Mouse (Mus musculus): ENCODE data around the gene Ifnl2. TPM values are rescaled to one million over a fixed set of nuclear protein-coding genes. Genes with fewer than 3 reads are reported as not detected.

The Ifnl2 gene
- total and polyA plus RNA-seq, 3 experiments: not detected

- H3K9me3 ChIP-seq (replicated peaks; ENCODE audit: low read length): no peaks in the 10 kb centered on the region
- dilution Hi-C loops (cut with MboI; ENCODE audit: extremely low pct_ligation_motif_present, extremely low pct_unique_long_range_greater_than_20kb, low sequenced_read_pairs) (no loop called here), in situ Hi-C loops (cut with MboI; ENCODE audit: low pct_ligation_motif_present, low pct_unique_long_range_greater_than_20kb, low sequenced_read_pairs) (no loop called here)
- H3K4me2 ChIP-seq (ENCODE audit: insufficient read depth, low read depth, poor library complexity, severe bottlenecking): no peak overlapping the region
- no peak overlapping the region for H3K4me3 ChIP-seq (replicated peaks in 1 of 3; ENCODE audit: low read depth in 2 of 3, low read length in 2 of 3, poor library complexity in 1 of 3)
- no peaks in the 10 kb centered on the region for H3K79me2 ChIP-seq (replicated peaks; ENCODE audit: control insufficient read depth, extremely low read depth, insufficient read depth, poor library complexity, severe bottlenecking)
- H3K27me3 ChIP-seq (replicated peaks): no peaks in the 10 kb centered on the region
- H3K9ac ChIP-seq (ENCODE audit: insufficient read depth, low read depth): no peak overlapping the region
- TF ChIP-seq POLR2A (IDR thresholded peaks at IDR 0.05; ENCODE audit: low read depth, low read length) (no peak), TCF12 (IDR thresholded peaks at IDR 0.05; ENCODE audit: low read depth, low read length) (no peak), USF2 (conservative IDR thresholded peaks at IDR 0.05; ENCODE audit: low read depth, low read length) (no peak), MAZ (IDR thresholded peaks at IDR 0.05; ENCODE audit: low read depth, low read length) (no peak), MYC (IDR thresholded peaks at IDR 0.05; ENCODE audit: low read depth, low read length) (no peak), ZC3H11A (IDR thresholded peaks at IDR 0.05; ENCODE audit: low read depth, low read length) (no peak), RAD21 (IDR thresholded peaks at IDR 0.05; ENCODE audit: low read depth, low read length) (no peak), EP300 (IDR thresholded peaks at IDR 0.05; ENCODE audit: low read length) (no peak), RCOR1 (conservative IDR thresholded peaks at IDR 0.05; ENCODE audit: low read depth, low read length) (no peak), BHLHE40 (IDR thresholded peaks at IDR 0.05; ENCODE audit: low read depth, low read length) (no peak), POLR2AphosphoS2 (IDR thresholded peaks at IDR 0.05; ENCODE audit: low read depth, low read length) (no peak), ZMIZ1 (IDR thresholded peaks at IDR 0.05; ENCODE audit: low read depth, low read length) (no peak), JUN (IDR thresholded peaks at IDR 0.05; ENCODE audit: insufficient read depth, low read depth, low read length) (no peak), SMC3 (IDR thresholded peaks at IDR 0.05; ENCODE audit: low read depth, low read length) (no peak), KAT2A (IDR thresholded peaks at IDR 0.05; ENCODE audit: insufficient replicate concordance, low read length) (no peak), JUND (conservative IDR thresholded peaks at IDR 0.05; ENCODE audit: low read depth, low read length) (no peak), ZKSCAN1 (IDR thresholded peaks at IDR 0.05; ENCODE audit: borderline replicate concordance, low read depth, low read length) (no peak), ZNF384 (IDR thresholded peaks at IDR 0.05; ENCODE audit: low read depth, low read length) (no peak), MEF2A (IDR thresholded peaks at IDR 0.05; ENCODE audit: borderline replicate concordance, low read depth, low read length) (no peak)
- DNase-seq (ENCODE audit: extremely low read depth): no peak
- H3K4me1 ChIP-seq (ENCODE audit: control insufficient read depth in 1 of 2, insufficient read depth in 2 of 2): peaks cover 7 to 24% of the 10 kb centered on the region in 2 experiments; a peak in 3 of 4 replicates
- H3K27ac ChIP-seq (ENCODE audit: insufficient read depth, low read depth): no peak overlapping the region
- peaks cover 18 to 23% of the 10 kb centered on the region in 2 experiments for H3K36me3 ChIP-seq (replicated peaks in 1 of 2; ENCODE audit: control insufficient read depth in 1 of 2, insufficient read depth in 1 of 2, low read length in 1 of 2)
Measured at GRCm38 (mm10) chr7:28462769-28463168, 47.5 kb downstream of the Ifnl2 start.

GRCm38 (mm10) chr7:28460361-28460760 lies 49.9 kb downstream of the Ifnl2 start:
- Histone ChIP-seq H3K4me2 (ENCODE audit: insufficient read depth, low read depth, poor library complexity, severe bottlenecking) (no peak overlapping the region), H3K4me1 (ENCODE audit: control insufficient read depth in 1 of 2, insufficient read depth in 2 of 2) (peaks cover 7 to 22% of the 10 kb centered on the region in 2 experiments; a peak in 3 of 4 replicates), H3K27ac (ENCODE audit: insufficient read depth, low read depth) (no peak overlapping the region), H3K9me3 (replicated peaks; ENCODE audit: low read length) (no peaks in the 10 kb centered on the region), H3K27me3 (replicated peaks) (no peaks in the 10 kb centered on the region), H3K9ac (ENCODE audit: insufficient read depth, low read depth) (no peak overlapping the region), H3K36me3 (replicated peaks in 1 of 2; ENCODE audit: control insufficient read depth in 1 of 2, insufficient read depth in 1 of 2, low read length in 1 of 2) (peaks cover 10 to 16% of the 10 kb centered on the region in 2 experiments), H3K79me2 (replicated peaks; ENCODE audit: control insufficient read depth, extremely low read depth, insufficient read depth, poor library complexity, severe bottlenecking) (no peaks in the 10 kb centered on the region), H3K4me3 (replicated peaks in 1 of 3; ENCODE audit: low read depth in 2 of 3, low read length in 2 of 3, poor library complexity in 1 of 3) (no peak overlapping the region)
- DNase-seq (ENCODE audit: extremely low read depth): no peak
- dilution Hi-C loops (cut with MboI; ENCODE audit: extremely low pct_ligation_motif_present, extremely low pct_unique_long_range_greater_than_20kb, low sequenced_read_pairs) (no loop called here), in situ Hi-C loops (cut with MboI; ENCODE audit: low pct_ligation_motif_present, low pct_unique_long_range_greater_than_20kb, low sequenced_read_pairs) (no loop called here)
- TF ChIP-seq E2F4 (IDR thresholded peaks at IDR 0.05; ENCODE audit: insufficient replicate concordance, low read depth, low read length): no peak
- no peak for TF ChIP-seq NELFE (IDR thresholded peaks at IDR 0.05; ENCODE audit: low read depth, low read length)
- no peak for TF ChIP-seq BHLHE40 (IDR thresholded peaks at IDR 0.05; ENCODE audit: low read depth, low read length)
- no peak for TF ChIP-seq EP300 (IDR thresholded peaks at IDR 0.05; ENCODE audit: low read length)
- TF ChIP-seq KAT2A (IDR thresholded peaks at IDR 0.05; ENCODE audit: insufficient replicate concordance, low read length): no peak
- no peak for TF ChIP-seq JUND (conservative IDR thresholded peaks at IDR 0.05; ENCODE audit: low read depth, low read length)
- no peak for TF ChIP-seq TCF12 (IDR thresholded peaks at IDR 0.05; ENCODE audit: low read depth, low read length)
- TF ChIP-seq USF2 (conservative IDR thresholded peaks at IDR 0.05; ENCODE audit: low read depth, low read length): no peak
- no peak for TF ChIP-seq CHD2 (IDR thresholded peaks at IDR 0.05; ENCODE audit: low read length)
- no peak for TF ChIP-seq UBTF (IDR thresholded peaks at IDR 0.05; ENCODE audit: low read depth, low read length)
- no peak for TF ChIP-seq ELF1 (IDR thresholded peaks at IDR 0.05; ENCODE audit: low read depth, low read length)
- no peak for TF ChIP-seq MAFK (IDR thresholded peaks at IDR 0.05; ENCODE audit: insufficient replicate concordance, low read length)
- no peak for TF ChIP-seq SMC3 (IDR thresholded peaks at IDR 0.05; ENCODE audit: low read depth, low read length)
- TF ChIP-seq CHD1 (IDR thresholded peaks at IDR 0.05; ENCODE audit: low read depth, low read length): no peak
- TF ChIP-seq JUN (IDR thresholded peaks at IDR 0.05; ENCODE audit: insufficient read depth, low read depth, low read length): no peak
- TF ChIP-seq MAX (IDR thresholded peaks at IDR 0.05; ENCODE audit: low read length): no peak
